Mouse (Mus musculus) urinary bladder, postnatal 25 days (tissue): ENCODE results near the gene Tep1.
A peak's percentile ranks its signal among the peaks of the same experiment; 100 is the strongest.
"Not testable (repeated sequence)": the region's sequence is repeated elsewhere in the genome, so short reads cannot be mapped to it uniquely, and the experiment has no call there.

Source experiments
- DNase-seq: peaks from one replicate; pipeline ENCODE4 v3.0.0; 2022; ENCODE audit warnings: low spot score

Gene Tep1

DNA sequence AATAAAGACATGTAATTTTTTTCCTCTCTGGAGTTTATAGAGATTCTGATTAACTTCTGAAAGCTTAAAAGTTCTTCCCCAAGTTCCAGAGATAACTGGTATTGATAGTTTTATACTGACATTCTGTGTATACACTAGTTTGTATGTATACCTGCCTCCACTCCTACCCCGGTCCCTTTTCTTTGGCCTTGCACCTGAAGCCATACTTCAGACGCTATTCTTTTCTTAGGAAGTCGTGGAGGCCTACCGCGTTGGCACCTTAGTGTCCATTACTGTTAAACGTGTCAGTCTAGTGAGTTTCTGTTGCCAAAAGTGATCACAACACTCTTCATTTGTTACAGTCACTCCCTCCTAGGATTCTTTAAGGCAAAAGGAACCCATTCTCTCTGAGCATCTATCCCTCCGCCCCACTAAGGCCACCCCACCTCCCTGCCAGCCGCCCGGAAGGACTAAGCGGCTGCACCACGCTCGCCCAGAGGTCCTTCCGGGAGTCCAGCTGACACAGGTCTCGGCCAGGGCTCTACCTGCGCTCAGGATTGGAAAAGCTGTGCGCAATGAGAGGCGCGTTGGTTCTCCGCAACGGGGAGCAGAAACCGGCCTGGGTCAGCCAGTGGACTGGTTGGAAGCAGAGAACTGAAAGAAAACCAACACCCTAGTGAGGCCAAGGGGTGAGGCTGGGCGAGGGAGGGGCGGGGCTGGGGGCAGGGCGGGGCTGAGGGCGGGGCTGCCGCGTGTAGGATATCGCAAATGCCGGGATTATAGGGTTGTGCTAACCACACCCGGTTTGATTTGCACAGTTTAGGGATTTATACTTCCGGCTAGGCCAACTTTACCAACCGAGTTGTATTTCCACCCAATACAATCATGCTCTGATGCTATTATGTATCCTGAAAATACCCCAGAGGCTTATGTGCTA is at the start of gene Tep1:
TSS of gene Tep1 (minus strand) at position 672 of the 916 bp plus-strand sequence.
- peak; percentile 66 for DNase-seq

DNA sequence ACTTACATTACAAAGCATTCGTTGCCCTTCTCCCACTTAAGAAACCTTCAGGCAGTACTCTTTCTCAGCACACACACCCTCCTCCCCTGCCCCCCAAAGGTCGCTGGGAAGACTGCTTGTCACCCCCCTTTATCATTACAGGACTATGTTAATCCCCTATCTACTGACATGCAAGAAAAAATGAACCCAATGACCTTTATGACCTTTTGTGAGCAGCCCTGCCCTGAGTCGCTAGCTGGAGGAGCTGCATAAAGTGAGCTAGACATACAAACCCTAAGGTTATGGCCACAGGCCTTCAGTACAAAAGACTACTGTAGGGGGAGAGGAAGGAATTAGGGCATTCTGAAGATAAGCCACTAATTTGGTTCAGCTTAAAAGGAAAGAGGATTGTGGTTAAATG is 41.0 kb upstream of the Tep1 start:
- no peak for DNase-seq

DNA sequence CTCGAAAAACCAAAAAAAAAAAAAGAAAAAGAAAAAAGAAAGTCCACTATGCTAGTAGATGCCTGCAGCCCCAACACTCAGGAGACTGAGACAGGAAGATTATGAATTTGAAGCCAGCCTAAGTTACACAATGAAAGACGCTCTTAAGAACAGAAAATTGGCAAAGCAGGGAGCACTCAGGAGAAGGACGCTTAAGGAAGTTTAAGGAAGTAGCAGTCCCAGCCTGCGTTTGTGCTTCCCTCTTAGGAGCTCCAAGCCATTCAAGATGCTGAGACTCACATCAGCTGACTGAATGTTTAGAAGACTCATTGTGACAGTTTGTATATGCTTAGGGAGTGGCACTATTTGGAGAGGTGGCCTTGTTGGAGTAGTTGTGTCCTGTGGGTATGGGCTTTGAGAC is 37.8 kb upstream of the Tep1 start:
- DNase-seq = no peak

DNA sequence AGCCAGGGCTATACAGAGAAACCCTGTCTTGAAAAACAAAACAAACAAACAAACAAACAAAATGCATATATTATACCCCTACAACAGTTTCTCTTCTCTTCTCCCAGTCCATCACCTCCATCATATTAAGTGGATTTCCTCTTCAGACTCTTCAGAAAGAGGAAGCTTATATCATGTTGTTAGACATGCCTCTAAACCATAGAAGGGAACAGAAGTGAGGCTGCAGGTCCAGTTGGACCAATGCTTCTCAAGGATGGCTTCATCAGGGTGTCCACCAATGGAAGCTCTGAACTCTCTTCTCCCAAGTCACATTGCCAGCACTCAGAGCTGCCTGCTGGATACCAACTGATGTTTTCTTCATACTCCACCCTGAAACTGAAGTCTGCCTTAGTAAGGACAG is 35.0 kb upstream of the Tep1 start:
- not testable (repeated sequence) for DNase-seq

DNA sequence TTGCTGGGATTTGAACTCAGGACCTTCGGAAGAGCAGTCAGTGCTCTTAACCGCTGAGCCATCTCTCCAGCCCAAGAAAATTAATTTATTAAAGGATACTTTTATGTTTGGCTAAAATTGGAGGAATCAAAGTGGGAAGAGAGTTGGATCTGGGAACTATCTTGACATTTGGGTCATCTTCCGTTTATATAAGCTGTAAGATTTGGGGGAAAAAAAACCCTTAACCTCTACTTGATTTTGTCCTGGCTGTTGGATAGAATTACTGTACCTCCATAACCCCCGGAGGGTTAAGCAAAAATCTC is 34.4 kb upstream of the Tep1 start:
- no peak for DNase-seq

DNA sequence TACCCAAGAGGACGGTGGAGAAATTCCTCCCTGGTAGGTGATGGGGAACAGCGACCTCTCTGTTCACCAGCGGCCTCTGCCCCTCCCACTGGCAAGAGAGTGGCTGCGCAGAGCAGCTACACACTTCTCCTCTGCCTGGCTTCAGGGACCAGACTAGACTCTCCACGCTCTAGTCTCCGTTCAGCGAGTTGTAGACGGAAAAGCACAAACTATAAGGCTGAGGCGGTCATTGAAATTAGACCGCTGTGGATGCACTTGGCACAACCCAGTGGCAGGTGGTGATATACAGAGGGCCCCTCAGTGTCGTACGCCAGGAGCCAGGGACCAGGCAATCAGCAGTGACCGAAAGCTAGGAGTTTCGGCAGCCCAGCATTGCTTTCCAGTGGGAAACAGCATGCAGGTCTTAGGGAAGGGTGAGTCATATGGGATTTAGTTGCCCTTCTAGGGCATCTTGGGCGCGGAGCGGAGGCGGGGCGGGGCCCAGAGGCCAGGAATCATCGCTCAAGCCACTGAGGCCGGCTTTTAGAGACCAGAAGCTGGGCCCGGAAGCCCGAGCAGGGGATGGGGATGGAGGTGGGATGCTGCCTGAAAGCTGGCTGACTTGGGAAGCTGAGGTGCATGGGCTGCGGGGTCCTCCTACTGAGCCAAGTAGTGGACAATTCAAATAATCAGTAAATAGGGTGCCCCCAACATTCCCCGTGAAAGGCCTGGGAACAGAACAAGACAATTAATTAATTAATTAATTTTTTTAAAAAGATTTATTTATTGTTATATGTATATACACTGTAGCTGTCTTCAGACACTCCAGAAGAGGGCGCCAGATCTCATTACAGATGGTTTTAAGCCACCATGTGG is 33.8 kb upstream of the Tep1 start:
- no peak for DNase-seq

DNA sequence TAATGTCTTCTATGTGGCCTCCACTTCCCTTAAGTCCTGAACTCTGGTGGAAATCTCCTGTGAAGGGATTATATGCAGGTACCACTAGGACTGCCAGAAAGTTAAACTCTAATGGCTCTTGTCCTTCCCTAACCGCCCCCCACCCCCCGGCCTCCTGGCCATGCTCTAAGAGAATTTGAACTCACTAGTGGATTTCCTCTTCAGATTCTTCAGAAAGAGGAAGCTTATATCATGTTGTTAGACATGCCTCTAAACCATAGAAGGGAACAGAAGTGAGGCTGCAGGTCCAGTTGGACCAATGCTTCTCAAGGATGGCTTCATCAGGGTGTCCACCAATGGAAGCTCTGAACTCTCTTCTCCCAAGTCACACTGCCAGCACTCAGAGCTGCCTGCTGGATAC is 27.6 kb upstream of the Tep1 start:
- not testable (repeated sequence) for DNase-seq

DNA sequence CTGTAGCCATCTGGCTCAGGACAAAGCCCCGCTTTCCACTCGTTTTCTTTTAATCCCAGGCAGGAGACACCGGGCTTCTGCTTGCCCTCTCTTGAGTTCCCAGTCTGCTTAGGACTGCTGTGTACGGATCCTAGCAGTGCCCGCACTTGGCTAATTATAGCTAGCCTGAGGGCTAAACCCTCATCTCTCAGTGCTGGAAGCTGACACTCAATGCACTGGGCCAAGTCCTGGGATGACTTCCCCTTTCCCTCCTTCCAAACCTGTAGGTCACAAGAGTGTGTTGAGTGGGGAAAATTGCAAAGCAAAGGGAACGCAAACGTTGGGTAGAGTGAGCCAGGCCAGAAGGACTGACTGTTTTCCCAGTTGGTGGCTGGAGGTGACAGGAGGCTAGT is 27.0 kb upstream of the Tep1 start, which contains the start of gene Klhl33:
TSS of gene Klhl33 (minus strand) at position 134 of the 392 bp plus-strand sequence.
- no peak for DNase-seq

DNA sequence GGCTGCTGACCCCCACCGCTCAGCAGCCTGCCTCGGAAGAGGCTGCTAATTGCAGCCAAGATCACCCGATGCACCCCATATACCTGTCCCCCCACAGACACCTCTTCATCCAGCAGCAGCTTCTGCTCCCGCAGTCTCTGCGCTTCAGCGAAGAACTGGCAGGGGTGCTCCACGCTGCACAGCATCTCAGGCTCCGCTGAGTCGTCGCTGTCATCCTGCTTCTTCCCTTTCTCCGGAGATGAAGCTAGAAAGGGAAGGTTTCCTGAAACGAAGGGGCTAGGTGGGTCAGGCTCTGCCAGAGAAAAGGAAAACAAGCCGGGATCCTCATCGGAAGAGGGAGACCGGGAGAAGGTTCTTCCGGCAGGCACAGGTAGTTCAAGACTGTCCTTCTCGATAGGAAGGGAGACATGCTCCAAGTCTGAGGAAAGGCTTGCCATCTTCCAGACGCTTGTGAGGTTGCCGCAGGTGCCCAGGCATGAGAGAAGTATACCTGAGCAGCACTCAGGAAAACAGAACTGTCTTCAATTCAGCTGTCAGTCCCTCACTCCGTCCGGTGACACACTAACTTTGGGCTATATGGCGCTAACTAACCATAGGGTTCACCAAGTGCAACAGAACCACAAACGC is 26.5 kb upstream of the Tep1 start:
- no peak for DNase-seq

DNA sequence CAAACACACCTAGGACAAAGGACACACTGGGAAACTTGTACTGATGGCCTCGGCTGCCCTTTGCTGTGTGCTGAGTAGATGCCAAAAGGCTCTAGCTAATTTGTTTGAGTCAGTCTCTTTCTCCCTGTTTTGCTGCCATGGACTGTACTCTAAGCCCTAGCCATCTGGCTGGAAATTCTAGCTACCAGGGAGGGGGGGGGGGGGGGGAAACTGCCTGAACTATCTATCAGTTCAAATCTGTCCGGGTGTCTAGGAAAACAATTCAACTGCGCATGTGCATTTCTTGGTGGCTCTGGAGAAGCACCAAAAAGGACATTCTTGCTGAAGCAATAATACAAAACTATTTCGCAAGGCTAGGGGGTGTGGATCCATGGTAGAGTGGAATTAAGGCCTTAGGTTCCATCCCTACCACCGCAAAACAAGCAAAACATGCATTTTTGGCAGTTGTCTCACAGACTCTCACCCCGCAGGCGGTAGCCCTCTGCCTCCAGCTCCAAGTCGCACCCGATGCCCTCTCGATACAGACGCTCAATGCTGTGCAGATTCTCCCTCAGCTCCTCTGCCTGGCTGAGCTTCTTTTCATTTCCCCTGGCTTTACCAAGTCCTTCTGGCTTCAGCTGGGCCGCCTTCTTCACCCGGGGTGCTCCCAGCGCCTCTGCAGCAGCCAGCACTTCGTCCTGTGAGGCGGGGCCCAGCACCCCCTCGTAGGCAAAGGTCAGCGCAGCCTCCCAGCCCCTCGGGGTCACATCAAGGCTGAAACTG is 25.8 kb upstream of the Tep1 start:
- peak; percentile 44 for DNase-seq

DNA sequence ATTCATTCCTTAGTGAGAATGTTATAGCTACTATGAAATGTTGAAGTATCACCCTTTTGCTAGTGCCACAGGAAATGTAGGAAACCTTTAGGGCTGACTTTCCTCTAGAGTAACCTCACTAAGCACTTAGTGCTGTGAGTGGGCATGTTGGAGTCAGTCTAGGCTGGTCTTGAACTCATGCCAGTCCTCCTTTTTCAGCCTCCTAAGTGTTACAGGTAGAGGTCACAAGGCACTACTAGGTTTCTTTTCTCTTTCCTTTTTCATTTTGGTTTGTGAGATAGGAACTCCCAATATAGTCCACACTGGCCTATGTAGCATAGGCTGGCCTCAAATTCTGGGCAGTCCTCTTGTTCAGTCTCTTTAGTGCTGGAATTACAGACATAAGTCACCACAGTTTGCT is 25.0 kb upstream of the Tep1 start:
- DNase-seq = no peak

DNA sequence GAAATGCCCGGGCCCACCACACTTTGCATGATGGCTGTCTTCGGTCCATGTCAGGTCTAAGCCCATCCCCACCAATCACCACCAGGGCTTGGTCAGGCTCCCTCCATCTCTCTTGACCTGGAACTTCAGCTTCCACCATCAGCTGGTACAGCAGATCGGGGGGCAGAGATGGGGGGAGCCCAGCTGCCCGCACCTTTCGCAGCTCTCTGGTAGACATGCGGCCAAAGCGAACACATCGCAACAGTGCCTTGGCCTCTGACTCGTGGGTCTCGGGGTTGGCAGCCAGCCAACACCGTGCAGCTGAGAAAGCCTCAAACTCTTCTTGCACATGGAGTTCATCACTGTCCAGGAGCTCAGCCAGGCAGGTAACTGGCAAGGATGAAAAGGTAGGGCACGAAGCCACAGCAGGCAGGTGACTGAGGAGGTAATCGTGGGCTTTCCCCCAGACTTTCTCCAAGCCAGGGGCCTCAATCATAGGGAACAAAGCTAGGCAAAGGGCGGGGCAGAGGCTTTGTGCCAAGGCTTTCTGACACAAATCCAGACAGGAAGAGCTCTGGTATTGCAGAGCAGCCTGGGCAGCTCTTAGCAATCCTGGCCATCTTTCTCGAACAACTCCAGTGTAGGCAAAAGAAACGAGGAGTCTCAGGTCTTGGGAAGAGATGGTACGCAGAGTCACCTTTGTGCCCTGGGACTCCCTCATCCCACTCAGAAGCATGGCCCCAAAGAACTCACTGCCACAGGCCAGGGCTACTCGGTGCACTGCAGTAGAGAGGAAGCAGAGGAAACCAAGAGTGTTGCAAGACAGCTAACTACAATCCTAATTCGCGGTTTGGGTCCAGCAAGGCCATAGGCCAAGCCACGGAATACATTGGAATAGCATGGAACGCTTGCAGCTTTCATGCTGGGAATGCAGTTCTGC is 22.4 kb upstream of the Tep1 start:
- no peak for DNase-seq

DNA sequence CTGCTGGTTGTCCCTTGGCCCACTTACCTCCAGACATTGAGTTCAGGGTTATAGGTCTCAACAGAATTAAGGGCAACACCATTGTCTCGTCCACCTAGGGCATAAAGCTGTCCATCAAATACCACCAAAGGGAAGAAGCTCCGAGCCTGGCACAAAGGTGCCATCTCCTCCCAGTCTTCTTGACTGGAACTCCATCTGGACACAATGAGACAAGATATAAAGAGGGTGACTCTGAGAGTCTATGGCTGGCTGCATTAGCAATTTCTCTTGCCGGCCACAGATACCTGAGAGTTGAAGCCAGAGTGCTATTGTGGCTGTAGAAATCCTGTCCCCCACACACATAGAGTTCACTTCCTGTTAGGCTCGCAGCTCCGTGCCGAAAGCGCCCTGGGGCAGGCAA is 21.7 kb upstream of the Tep1 start:
- DNase-seq = no peak

DNA sequence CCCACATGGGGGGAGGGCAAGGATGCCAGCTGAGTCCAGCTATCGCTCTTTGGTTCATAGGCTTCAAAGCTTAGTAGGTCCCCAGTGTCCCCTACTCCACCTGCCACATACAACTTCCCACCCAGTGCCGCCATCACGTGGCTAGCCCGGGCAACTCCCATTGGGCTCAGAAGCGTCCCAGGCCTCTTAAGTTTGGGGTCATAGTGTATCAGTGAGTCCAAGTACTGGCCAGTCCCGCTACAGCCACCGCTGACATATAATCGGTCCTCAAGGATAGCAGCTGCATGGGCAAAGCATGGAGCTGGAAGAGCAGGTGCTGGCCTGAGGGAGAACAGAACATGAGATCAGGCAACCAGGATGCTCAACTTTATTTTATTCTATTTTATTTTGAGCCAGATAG is 21.3 kb upstream of the Tep1 start:
- DNase-seq = no peak

DNA sequence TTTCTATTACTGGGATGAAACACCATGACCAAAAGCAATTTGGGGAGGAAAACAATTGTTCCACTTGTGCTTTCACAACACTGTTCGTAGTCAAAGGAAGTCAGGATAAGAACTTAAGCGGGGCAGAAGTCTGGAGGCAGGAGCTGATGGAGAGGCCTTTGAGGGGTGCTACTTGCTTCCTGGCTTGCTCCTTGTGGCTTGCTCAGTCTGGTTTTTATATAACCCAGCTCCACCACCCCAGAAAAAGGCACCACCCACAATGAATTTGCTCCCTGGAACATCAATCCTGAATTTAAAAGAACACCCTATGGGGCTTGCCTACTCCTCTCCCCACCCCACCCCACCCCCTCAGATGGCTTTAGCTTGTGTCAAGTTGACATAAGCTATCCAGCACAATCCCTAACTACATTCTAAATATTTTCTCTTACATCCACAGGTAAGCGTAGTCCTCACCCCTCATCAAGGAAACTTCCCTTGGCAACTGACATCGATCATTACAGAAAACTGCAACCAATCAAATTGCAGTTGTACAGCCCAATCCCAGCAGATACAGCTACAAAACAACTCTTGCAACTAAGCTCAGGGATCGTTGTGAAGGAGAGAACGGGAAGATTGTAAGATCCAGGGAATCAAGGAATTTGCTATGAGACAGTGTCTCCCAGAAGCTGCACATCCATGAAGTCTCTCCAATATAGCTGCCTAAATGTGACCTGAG is 6.0 kb upstream of the Tep1 start:
- DNase-seq = no peak

DNA sequence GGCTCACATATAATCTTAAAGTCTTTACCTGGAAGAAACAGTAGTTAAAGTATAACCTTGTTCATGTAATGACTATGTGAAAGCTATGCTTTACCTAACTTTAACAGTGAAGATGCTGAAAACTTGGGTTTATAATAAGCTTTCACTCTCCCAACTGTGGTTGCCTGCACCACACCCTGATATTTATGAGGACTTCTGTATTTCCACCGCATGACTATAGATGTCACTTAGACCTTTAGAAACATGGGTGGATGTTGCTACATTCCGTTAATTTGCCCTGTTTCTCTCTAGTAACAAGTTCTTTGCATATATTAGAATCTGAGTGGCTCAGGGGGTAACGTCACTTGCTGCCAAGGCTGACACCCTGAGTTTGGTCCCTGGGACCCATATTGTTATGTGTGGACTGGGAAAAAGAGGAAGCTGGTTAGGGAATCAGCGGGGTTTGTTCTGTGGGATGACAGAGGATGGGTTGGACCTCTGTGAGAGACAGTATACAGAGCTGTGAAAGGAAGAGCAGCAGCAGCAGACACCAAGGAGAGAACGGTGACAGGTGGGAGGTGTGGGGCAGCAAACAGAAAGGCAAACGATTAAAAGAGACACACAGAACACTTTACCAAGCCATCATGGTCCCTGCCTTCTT is 5.4 kb upstream of the Tep1 start:
- DNase-seq = no peak

DNA sequence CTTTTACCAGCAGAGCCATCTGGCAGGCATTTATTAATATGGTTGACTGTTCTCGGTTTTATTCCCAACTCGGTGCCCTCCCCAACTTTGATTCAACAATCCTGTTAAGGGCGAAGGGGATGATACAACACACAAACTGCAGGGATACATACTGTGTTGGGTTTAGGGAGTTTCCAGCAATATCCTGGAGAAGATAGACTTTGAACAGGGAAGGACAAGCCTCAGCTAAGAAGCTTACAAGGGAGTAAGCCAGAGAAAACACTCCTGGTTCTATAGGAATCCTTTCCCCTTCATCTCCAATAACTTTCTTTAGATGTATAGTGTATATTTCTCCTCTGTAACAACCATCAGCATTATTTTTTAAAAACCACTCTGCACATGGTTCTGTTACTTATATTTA is 4.8 kb upstream of the Tep1 start:
- no peak for DNase-seq

DNA sequence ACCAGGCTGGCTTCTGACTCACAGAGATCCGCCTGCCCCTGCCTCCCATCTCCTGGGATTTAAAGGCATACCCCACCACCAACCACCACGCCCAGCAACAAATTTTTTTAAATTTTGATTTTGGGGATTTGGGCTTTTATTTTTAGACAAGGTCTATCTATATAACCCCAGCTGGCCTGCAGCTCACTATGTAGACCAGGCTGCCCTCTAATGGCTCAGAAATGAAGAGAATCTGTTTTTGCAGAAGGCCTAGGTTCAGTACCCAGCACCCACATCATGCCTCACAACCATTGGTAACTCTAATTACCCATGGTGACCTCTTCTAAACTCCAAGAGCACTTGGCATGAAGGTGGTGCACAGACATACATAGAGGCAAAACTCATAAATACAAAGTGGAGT is 924 bp upstream of the Tep1 start:
- no peak for DNase-seq

DNA sequence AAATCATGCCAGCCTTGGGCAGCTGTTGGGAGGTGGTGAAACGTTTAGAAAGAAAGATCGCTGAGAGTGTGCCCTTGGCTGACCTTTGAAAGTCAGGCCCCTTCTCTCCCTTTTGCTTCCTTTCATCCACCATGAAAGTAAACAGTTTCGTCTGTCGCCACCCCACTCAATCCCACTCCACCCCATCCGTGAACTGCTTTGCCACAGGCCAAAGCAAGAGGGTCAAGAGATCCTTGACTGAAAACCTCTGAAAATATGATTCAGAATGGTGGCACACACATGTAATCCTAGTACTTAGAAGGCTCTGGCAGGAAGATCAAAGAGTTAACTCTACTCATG is 414 bp upstream of the Tep1 start:
- peak; percentile 11 for DNase-seq

DNA sequence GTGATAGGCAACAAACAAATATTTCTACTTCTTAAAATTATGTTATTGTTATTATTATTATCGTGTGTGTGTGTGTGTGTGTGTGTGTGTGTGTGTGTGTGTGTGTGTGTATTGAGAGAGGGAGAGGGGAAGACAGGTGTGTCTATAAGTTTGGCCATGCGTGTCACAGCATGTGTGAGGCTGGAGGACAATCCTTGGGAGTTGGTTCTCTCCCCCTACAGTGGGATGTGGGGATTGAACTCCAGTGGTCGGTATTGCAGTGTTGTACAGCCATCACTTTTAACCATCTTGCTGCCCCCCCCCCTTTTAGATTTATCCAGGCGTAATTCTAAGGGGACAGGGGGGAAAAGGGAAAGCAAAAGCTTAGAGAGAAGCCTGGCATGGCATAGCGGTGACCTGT is 1.7 kb downstream of the Tep1 start:
- no peak for DNase-seq
